Mouse (Mus musculus) stomach, postnatal 0 days (tissue): ENCODE data around the gene Hoxb4. TPM values are rescaled to one million over a fixed set of nuclear protein-coding genes. Genes with fewer than 3 reads are reported as not detected.
A peak's percentile ranks its signal among the peaks of the same experiment; 100 is the strongest.

Experiments used
- ATAC-seq: fragments of 200-750 bp; cut with Nextera tagmentation; 2 replicates; pipeline ENCODE4 v1.8.0; 2017; ENCODE audit not compliant: low FRiP score, low TSS enrichment
- DNase-seq: peaks from one replicate; pipeline ENCODE4 v3.0.0-alpha.2; 2016; ENCODE audit warnings: low spot score
- H3K27ac ChIP-seq: fragments of 300-500 bp; sonication (generic); replicated peaks from 2 replicates; pipeline ENCODE4 v1.5.1; 2014; ENCODE audit warnings: mild to moderate bottlenecking, control low read depth
- H3K27me3 ChIP-seq: fragments of 300-500 bp; sonication (generic); 2 replicates; pipeline ENCODE4 v1.6.1; 2014; ENCODE audit warnings: low read length; ENCODE audit not compliant: control insufficient read depth, insufficient read depth
- H3K36me3 ChIP-seq: fragments of 300-500 bp; sonication (generic); 2 replicates; pipeline ENCODE4 v1.6.1; 2014; ENCODE audit warnings: low read length, mixed read lengths; ENCODE audit not compliant: control insufficient read depth, insufficient read depth
- H3K4me1 ChIP-seq: fragments of 300-500 bp; sonication (generic); replicated peaks from 2 replicates; pipeline ENCODE4 v1.6.1; 2014; ENCODE audit warnings: antibody characterized with exemption; ENCODE audit not compliant: control insufficient read depth, insufficient read depth
- H3K4me2 ChIP-seq: fragments of 300-500 bp; sonication (generic); replicated peaks from 2 replicates; pipeline ENCODE4 v1.6.1; 2014; ENCODE audit warnings: low read depth, mild to moderate bottlenecking, control low read depth, moderate library complexity
- H3K4me3 ChIP-seq: fragments of 300-500 bp; sonication (generic); 2 replicates; pipeline ENCODE4 v1.5.1; 2014; ENCODE audit warnings: low read depth, low read length, control low read depth
- H3K9ac ChIP-seq: fragments of 300-500 bp; sonication (generic); 2 replicates; pipeline ENCODE4 v1.6.1; 2014; ENCODE audit warnings: mild to moderate bottlenecking, low read length, control low read depth, mixed read lengths
- H3K9me3 ChIP-seq: fragments of 300-500 bp; sonication (generic); 2 replicates; pipeline ENCODE4 v1.6.1; 2016; ENCODE audit warnings: low read length; ENCODE audit not compliant: control insufficient read depth
- CTCF ChIP-seq: IDR thresholded peaks from 2 replicates; pipeline ENCODE4 v1.5.1; 2016; ENCODE audit warnings: antibody characterized with exemption, low read depth, mild to moderate bottlenecking, moderate library complexity
- EP300 ChIP-seq: optimal IDR thresholded peaks from 2 replicates; pipeline ENCODE3; 2016; ENCODE audit warnings: antibody characterized with exemption
- WGBS: fragments of 180-500 bp; shearing (Covaris S2); extraction: QIAGEN DNeasy Blood & Tissue Kit; methylation state at CpG from one replicate; pipeline ENCODE4 v1.1.7; 2014; 5-methylcytosine and 5-hydroxymethylcytosine counted together
- polyA plus RNA-seq: library from polyadenylated mRNA; unstranded; fragments of >200 nt; fragmentation: Nextera tagmentation; extraction: Ambion mirVana; gene quantifications from 2 replicates; pipeline ENCODE4 v1.2.1, GENCODE M21; 2015

The Hoxb4 gene
- polyA plus RNA-seq, 1 experiment from 2014 or later: 1.6 TPM

DNA sequence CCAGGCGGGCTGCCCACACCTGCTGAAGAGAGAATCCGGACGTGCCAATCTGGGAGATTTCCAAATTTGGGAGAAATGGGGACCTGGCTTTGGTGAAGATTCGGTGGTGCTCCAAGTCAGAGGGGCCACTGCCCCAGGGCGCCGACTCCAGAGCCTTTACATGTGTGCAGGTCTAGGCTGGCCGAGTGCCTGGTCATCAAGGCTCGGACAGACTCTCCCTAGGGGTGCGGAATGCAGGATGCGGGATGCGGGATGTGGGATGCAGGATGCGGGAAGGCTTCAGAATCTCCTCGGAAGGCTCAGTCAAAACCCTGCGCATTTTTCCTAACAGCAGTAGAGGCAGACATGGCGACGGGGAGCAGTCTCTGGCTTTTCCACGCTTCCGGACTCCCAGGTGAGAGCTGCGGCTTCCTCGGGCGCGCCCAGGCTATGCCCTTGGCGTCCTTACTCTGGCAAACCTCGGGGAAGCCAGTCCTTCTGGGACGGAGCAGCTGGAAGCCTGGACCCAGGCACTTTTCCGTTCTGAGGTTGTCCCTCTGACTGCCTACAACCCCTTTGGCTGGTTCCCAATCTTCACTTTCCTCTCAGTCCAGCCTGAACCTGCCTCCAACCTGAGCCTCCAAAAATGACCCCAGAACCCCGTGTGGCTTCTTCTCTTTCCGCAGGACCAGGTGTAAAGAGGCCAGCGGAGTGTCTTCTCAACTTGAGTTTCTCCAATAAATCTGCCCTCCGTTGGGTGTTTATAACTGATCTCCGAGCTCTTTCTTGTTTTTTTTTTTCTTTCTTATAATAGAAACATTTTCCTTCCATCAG is 38.4 kb upstream of the Hoxb4 start:
- Histone ChIP-seq H3K4me1 (no peaks in the 10 kb centered on the region), H3K4me3 (no peak overlapping the region; the same call in 1 of the 2 replicates), H3K9ac (no peak overlapping the region), H3K9me3 (no peaks in the 10 kb centered on the region), H3K4me2 (0 out of 2 replicates have a peak overlapping the region, but pooled peaks have one; percentile 14), H3K27ac (no peak overlapping the region), H3K27me3 (peaks cover 33% of the 10 kb centered on the region), H3K36me3 (no peaks in the 10 kb centered on the region)
- ATAC-seq: 0 out of 2 replicates have a peak, but pooled peaks have one; percentile 42
- no peak for DNase-seq
- no peak for TF ChIP-seq EP300
- TF ChIP-seq CTCF: no peak
- 10% methylated on average over 31 of the region's 31 CpGs for WGBS

DNA sequence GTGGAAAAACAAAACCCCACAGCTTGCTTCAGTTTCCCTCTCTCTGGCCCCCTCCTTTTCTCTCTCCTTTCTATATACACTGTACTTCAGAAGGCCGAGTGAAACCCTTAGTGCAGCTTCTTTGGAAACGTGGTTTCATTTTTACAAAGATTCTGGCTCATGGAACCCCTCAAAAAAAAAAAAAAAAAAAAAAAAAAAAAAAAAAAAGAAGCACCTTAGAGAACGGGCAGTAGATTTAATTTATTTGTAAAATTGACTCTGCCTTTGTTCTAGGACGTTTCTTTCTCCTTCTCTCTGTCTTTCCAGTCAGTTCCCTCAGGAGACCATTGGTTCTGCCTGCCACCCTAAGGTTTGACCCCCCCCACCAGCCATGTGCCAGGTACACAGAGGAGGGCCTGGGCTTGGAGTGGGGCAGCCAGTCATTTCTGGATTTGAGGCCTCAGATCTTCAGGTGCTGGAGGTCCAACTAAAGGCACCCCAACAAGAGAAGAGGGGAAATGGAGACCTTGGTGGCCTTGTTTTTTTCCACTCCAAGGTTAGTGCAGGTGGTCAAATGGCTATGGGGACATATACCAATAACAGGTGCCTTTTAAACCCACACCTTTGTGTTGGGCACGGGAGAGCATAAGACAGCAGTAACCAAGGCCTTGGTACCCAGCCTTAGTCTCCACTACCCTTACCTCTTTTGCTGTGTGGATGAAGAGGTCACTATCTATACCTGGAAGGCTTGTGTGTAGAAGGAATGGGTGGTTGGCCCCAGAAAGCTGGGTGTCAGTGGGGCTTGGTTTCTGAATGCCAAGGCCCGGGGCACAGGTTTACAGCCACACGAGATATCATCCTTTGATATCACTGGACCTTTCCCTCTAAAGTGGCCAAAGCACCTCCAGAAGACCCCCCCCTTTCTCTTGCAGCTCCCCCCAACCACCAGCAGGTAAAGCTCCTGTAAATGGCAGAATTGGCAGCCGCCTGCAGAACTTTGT is 37.4 kb upstream of the Hoxb4 start:
- Histone ChIP-seq H3K36me3 (no peaks in the 10 kb centered on the region), H3K27ac (no peak overlapping the region), H3K27me3 (peaks cover 32% of the 10 kb centered on the region), H3K4me1 (no peaks in the 10 kb centered on the region), H3K4me2 (0 out of 2 replicates have a peak overlapping the region, but pooled peaks have one; percentile 14), H3K9me3 (no peaks in the 10 kb centered on the region), H3K9ac (no peak overlapping the region), H3K4me3 (no peak overlapping the region)
- ATAC-seq: no peak
- no peak for DNase-seq
- TF ChIP-seq EP300 (no peak), CTCF (no peak)
- 34% methylated on average over 8 of the region's 8 CpGs for WGBS

DNA sequence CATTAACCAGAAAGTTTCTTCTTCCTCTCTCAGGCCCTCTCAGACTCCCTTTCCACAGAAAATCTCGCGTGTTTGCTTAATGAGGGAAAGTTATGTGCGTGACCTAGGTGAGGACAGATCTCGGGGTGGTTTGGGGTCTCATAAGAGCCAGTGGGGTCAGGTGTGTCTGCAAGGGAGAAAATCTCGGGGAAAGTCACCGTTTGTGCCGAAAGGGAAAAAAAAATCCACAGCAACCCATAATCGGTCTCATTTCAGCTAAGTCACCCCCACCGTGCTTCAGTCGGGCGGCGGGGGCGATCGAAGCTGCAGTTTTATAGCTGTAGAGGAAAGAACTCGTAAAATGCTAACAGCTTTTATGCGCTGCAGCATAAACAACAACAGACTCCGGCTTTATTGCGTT is 36.7 kb upstream of the Hoxb4 start:
- Histone ChIP-seq H3K36me3 (no peaks in the 10 kb centered on the region), H3K4me1 (no peaks in the 10 kb centered on the region), H3K9ac (no peak overlapping the region), H3K9me3 (no peaks in the 10 kb centered on the region), H3K27ac (no peak overlapping the region), H3K4me3 (no peak overlapping the region), H3K27me3 (peaks cover 32% of the 10 kb centered on the region), H3K4me2 (no peak overlapping the region)
- 22% methylated on average over 18 of the region's 18 CpGs for WGBS
- no peak for DNase-seq
- TF ChIP-seq EP300 (no peak), CTCF (no peak)
- ATAC-seq: no peak

DNA sequence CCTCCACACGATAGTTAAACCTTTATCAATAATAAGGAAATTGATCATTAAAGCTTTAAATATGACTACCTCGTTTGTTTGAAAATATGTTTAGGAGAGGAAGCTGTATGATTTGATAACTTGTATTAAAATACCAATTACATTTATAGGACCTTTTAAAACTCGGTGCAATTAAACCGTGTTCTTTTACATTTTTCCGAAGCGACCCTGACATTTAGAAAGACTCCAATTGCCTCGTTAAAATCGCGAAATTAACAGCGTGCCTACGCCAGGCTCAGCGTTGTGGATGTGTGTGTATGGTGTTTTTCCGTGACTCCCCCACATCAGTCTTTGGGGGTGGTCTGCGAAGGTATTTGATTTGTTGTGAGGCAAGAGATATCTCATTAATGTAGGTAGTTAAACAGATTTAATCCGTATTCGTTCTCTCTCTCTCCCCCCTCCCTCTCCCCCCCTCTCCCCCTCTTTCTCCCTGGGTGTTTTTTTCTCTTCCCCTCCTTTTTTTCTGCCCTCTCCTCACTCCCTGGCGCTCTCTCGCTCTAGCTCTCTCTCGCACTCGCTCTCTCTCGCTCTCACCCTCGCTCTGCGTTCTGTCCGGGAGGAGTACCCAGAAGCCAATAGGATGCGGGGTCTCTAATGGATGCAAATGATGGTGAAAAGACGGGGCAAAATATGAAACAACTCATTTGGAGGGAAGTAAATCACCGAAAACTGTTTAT is 36.1 kb upstream of the Hoxb4 start, which contains the start of gene Hoxb8:
Hoxb8 (plus strand) TSS at position 51 of the 716 bp plus-strand sequence.
- Histone ChIP-seq H3K9me3 (no peaks in the 10 kb centered on the region), H3K9ac (peak within 1 kb of the TSS; percentile 60; the same call in 1 of the 2 replicates), H3K27ac (no peak within 1 kb of the TSS), H3K4me2 (peak within 1 kb of the TSS; percentile 68), H3K36me3 (no peaks in the 10 kb centered on the region), H3K4me1 (no peaks in the 10 kb centered on the region), H3K27me3 (peaks cover 35% of the 10 kb centered on the region), H3K4me3 (peak within 1 kb of the TSS; percentile 45)
- TF ChIP-seq EP300 (no peak), CTCF (no peak)
- ATAC-seq (no peak), DNase-seq (no peak)
- WGBS: 6% methylated on average over 27 of the region's 27 CpGs

DNA sequence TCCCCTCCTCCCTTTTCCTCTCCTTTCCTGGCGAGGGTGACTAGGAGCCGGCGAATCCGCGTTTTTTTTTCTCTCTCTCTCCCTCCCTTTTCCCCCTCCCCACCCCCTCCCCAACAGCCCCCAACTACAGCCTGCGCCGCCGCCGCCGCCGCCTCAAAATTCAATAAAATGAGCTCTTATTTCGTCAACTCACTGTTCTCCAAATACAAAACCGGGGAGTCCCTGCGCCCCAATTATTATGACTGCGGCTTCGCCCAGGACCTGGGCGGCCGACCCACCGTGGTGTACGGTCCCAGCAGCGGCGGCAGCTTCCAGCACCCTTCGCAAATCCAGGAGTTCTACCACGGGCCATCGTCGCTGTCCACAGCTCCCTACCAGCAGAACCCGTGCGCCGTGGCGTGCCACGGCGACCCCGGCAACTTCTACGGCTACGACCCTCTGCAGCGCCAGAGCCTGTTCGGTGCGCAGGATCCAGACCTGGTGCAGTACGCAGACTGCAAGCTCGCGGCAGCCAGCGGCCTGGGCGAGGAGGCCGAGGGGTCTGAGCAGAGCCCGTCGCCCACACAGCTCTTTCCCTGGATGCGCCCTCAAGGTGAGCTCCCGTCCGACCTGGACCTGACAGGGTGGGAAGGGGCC is 35.2 kb upstream of the Hoxb4 start:
- Histone ChIP-seq H3K27ac (peak overlapping the region; percentile 88), H3K4me2 (peak overlapping the region; percentile 68), H3K9ac (peak overlapping the region; percentile 60), H3K27me3 (peaks cover 32% of the 10 kb centered on the region), H3K4me3 (peak overlapping the region; percentile 45), H3K9me3 (no peaks in the 10 kb centered on the region), H3K4me1 (0 out of 2 replicates have a peak, but pooled peaks cover 2% of the 10 kb centered on the region), H3K36me3 (no peaks in the 10 kb centered on the region)
- ATAC-seq (no peak), DNase-seq (no peak)
- TF ChIP-seq EP300 (no peak), CTCF (no peak)
- WGBS: under 1% methylated on average over 47 of the region's 49 CpGs
